Mouse (Mus musculus) midbrain, embryonic 16.5 days (tissue): Measurements from ENCODE around the gene Wdr64. TPM values are rescaled to one million over a fixed set of nuclear protein-coding genes. Genes with fewer than 3 reads are reported as not detected.

Experiments
- ATAC-seq: fragments of 200-750 bp; cut with Nextera tagmentation; 2 replicates; pipeline ENCODE4 v1.8.0; 2017; ENCODE audit warnings: moderate TSS enrichment
- H3K27ac ChIP-seq: fragments of 300-500 bp; sonication (generic); 2 replicates; pipeline ENCODE4 v1.5.1; 2014; ENCODE audit warnings: mild to moderate bottlenecking, low read length, mixed read lengths
- H3K27me3 ChIP-seq: fragments of 300-500 bp; sonication (generic); 2 replicates; pipeline ENCODE4 v1.6.1; 2014; ENCODE audit warnings: low read depth, low read length, mixed read lengths; ENCODE audit not compliant: control insufficient read depth, insufficient read depth
- H3K36me3 ChIP-seq: fragments of 300-500 bp; sonication (generic); 2 replicates; pipeline ENCODE4 v1.6.1; 2014; ENCODE audit warnings: mild to moderate bottlenecking, low read length, moderate library complexity, mixed read lengths; ENCODE audit not compliant: control insufficient read depth, insufficient read depth
- H3K4me1 ChIP-seq: fragments of 300-500 bp; sonication (generic); 2 replicates; pipeline ENCODE4 v1.6.1; 2014; ENCODE audit warnings: mild to moderate bottlenecking, low read length, mixed read lengths; ENCODE audit not compliant: control insufficient read depth, insufficient read depth
- H3K4me2 ChIP-seq: fragments of 300-500 bp; sonication (generic); 2 replicates; pipeline ENCODE4 v1.6.1; 2014; ENCODE audit warnings: mild to moderate bottlenecking, low read length, mixed read lengths
- H3K4me3 ChIP-seq: fragments of 300-500 bp; sonication (generic); 2 replicates; pipeline ENCODE4 v1.5.1; 2014; ENCODE audit warnings: low read depth, mild to moderate bottlenecking, low read length, moderate library complexity, mixed read lengths
- H3K9ac ChIP-seq: fragments of 300-500 bp; sonication (generic); 2 replicates; pipeline ENCODE4 v1.6.1; 2014; ENCODE audit warnings: low read depth, low read length, mixed read lengths
- H3K9me3 ChIP-seq: fragments of 300-500 bp; sonication (generic); replicated peaks from 2 replicates; pipeline ENCODE4 v1.6.1; 2014; ENCODE audit warnings: mild to moderate bottlenecking, low read length, mixed read lengths; ENCODE audit not compliant: control insufficient read depth, poor library complexity, severe bottlenecking
- WGBS: fragments of 180-500 bp; shearing (Covaris S2); extraction: QIAGEN DNeasy Blood & Tissue Kit; methylation state at CpG from one replicate; pipeline ENCODE4 v1.1.7; 2014; 5-methylcytosine and 5-hydroxymethylcytosine counted together
- polyA plus RNA-seq: library from polyadenylated mRNA; unstranded; fragments of >200 nt; fragmentation: Nextera tagmentation; extraction: Ambion mirVana; gene quantifications from 2 replicates; pipeline ENCODE4 v1.2.1, GENCODE M21; 2015

The Wdr64 gene
- polyA plus RNA-seq, 1 experiment from 2014 or later: not detected

GRCm38 (mm10) chr1:175707599-175707998, 9.2 kb downstream of the Wdr64 start:
- Histone ChIP-seq H3K36me3 (no peaks in the 10 kb centered on the region), H3K9me3 (no peaks in the 10 kb centered on the region), H3K4me2 (no peak overlapping the region), H3K4me1 (no peaks in the 10 kb centered on the region), H3K4me3 (no peak overlapping the region), H3K27ac (no peak overlapping the region), H3K9ac (no peak overlapping the region), H3K27me3 (no peaks in the 10 kb centered on the region)
- 80% methylated on average over 5 of the region's 5 CpGs for WGBS
- ATAC-seq: no peak

- Histone ChIP-seq H3K4me2 (no peak overlapping the region), H3K27me3 (no peaks in the 10 kb centered on the region), H3K4me1 (no peaks in the 10 kb centered on the region), H3K9ac (no peak overlapping the region), H3K27ac (no peak overlapping the region), H3K36me3 (no peaks in the 10 kb centered on the region), H3K4me3 (no peak overlapping the region), H3K9me3 (no peaks in the 10 kb centered on the region)
- no peak for ATAC-seq
Measured at GRCm38 (mm10) chr1:175708013-175708412, 9.6 kb downstream of the Wdr64 start.

GRCm38 (mm10) chr1:175712338-175712909, 14.0 kb downstream of the Wdr64 start:
- H3K27ac ChIP-seq: no peak overlapping the region
- no peaks in the 10 kb centered on the region for H3K4me1 ChIP-seq
- 75% methylated on average over 11 of the region's 11 CpGs for WGBS
- no peak overlapping the region for H3K4me3 ChIP-seq
- no peaks in the 10 kb centered on the region for H3K27me3 ChIP-seq
- H3K36me3 ChIP-seq: no peaks in the 10 kb centered on the region
- no peak overlapping the region for H3K4me2 ChIP-seq
- no peak overlapping the region for H3K9ac ChIP-seq
- no peaks in the 10 kb centered on the region for H3K9me3 ChIP-seq
- ATAC-seq: no peak

- Histone ChIP-seq H3K27me3 (no peaks in the 10 kb centered on the region), H3K4me3 (no peak overlapping the region), H3K27ac (no peak overlapping the region), H3K4me2 (no peak overlapping the region), H3K9me3 (no peaks in the 10 kb centered on the region), H3K9ac (no peak overlapping the region), H3K36me3 (no peaks in the 10 kb centered on the region), H3K4me1 (no peaks in the 10 kb centered on the region)
- 93% methylated on average over 9 of the region's 9 CpGs for WGBS
- no peak for ATAC-seq
Measured at GRCm38 (mm10) chr1:175716832-175717231, 18.4 kb downstream of the Wdr64 start.

GRCm38 (mm10) chr1:175725771-175726170, 27.4 kb downstream of the Wdr64 start:
- Histone ChIP-seq H3K4me1 (peaks cover 3% of the 10 kb centered on the region; the same call in 1 of the 2 replicates), H3K9me3 (no peaks in the 10 kb centered on the region)
- 44% methylated on average over 7 of the region's 7 CpGs for WGBS

GRCm38 (mm10) chr1:175754576-175755364, 56.4 kb downstream of the Wdr64 start:
- Histone ChIP-seq H3K36me3 (no peaks in the 10 kb centered on the region), H3K4me2 (no peak overlapping the region), H3K4me1 (no peaks in the 10 kb centered on the region), H3K27ac (no peak overlapping the region), H3K9me3 (no peaks in the 10 kb centered on the region), H3K4me3 (no peak overlapping the region), H3K9ac (no peak overlapping the region), H3K27me3 (no peaks in the 10 kb centered on the region)
- 72% methylated on average over 10 of the region's 10 CpGs for WGBS
- no peak for ATAC-seq

More at GRCm38 (mm10) chr1:175725771-175726170, 27.4 kb downstream of the Wdr64 start:
- H3K9ac ChIP-seq: no peak overlapping the region
- no peak overlapping the region for H3K4me3 ChIP-seq
- no peak for ATAC-seq
- no peaks in the 10 kb centered on the region for H3K27me3 ChIP-seq
- H3K4me2 ChIP-seq: no peak overlapping the region
- H3K36me3 ChIP-seq: no peaks in the 10 kb centered on the region
- H3K27ac ChIP-seq: no peak overlapping the region

GRCm38 (mm10) chr1:175794668-175795067, 96.3 kb downstream of the Wdr64 start:
- Histone ChIP-seq H3K9me3 (no peaks in the 10 kb centered on the region), H3K36me3 (no peaks in the 10 kb centered on the region), H3K4me3 (no peak overlapping the region), H3K27ac (no peak overlapping the region), H3K4me1 (no peaks in the 10 kb centered on the region), H3K27me3 (no peaks in the 10 kb centered on the region), H3K4me2 (no peak overlapping the region), H3K9ac (no peak overlapping the region)
- no peak for ATAC-seq
- 89% methylated on average over 2 of the region's 2 CpGs for WGBS

- H3K36me3 ChIP-seq: no peaks in the 10 kb centered on the region
- no peak overlapping the region for H3K4me2 ChIP-seq
- no peaks in the 10 kb centered on the region for H3K27me3 ChIP-seq
- 67% methylated on average over 5 of the region's 5 CpGs for WGBS
- ATAC-seq: no peak
- H3K9me3 ChIP-seq: no peaks in the 10 kb centered on the region
- no peak overlapping the region for H3K4me3 ChIP-seq
- H3K27ac ChIP-seq: no peak overlapping the region
- H3K9ac ChIP-seq: no peak overlapping the region
- H3K4me1 ChIP-seq: no peaks in the 10 kb centered on the region
Measured at GRCm38 (mm10) chr1:175808356-175808755, 110.0 kb downstream of the Wdr64 start.

GRCm38 (mm10) chr1:175811625-175812024, 113.2 kb downstream of the Wdr64 start:
- ATAC-seq: no peak
- H3K27me3 ChIP-seq: no peaks in the 10 kb centered on the region

More at GRCm38 (mm10) chr1:175811625-175812024, 113.2 kb downstream of the Wdr64 start:
- 21% methylated on average over 1 of the region's 1 CpGs for WGBS
- H3K9me3 ChIP-seq: no peaks in the 10 kb centered on the region
- no peak overlapping the region for H3K27ac ChIP-seq
- H3K9ac ChIP-seq: no peak overlapping the region
- no peak overlapping the region for H3K4me3 ChIP-seq
- H3K4me1 ChIP-seq: no peaks in the 10 kb centered on the region
- H3K36me3 ChIP-seq: no peaks in the 10 kb centered on the region
- no peak overlapping the region for H3K4me2 ChIP-seq
